Mouse (Mus musculus) urinary bladder, adult 2 months (tissue): ENCODE results near the gene Smpdl3b. TPM values are rescaled to one million over a fixed set of nuclear protein-coding genes. Genes with fewer than 3 reads are reported as not detected.
"Not testable (repeated sequence)": the region's sequence is repeated elsewhere in the genome, so short reads cannot be mapped to it uniquely, and the experiment has no call there.

Experiments
- DNase-seq: peaks from one replicate; pipeline ENCODE4 v3.0.0; 2022; ENCODE audit warnings: low spot score
- polyA plus RNA-seq: library from polyadenylated mRNA; depleted of rRNA; stranded (reverse); fragments of >200 nt; gene quantifications from 2 replicates; pipeline ENCODE4 v1.2.3, GENCODE M21; 2012; rRNA removed

Gene Smpdl3b
- 24.0 and 26.4 TPM in 2 replicates for polyA plus RNA-seq

DNA sequence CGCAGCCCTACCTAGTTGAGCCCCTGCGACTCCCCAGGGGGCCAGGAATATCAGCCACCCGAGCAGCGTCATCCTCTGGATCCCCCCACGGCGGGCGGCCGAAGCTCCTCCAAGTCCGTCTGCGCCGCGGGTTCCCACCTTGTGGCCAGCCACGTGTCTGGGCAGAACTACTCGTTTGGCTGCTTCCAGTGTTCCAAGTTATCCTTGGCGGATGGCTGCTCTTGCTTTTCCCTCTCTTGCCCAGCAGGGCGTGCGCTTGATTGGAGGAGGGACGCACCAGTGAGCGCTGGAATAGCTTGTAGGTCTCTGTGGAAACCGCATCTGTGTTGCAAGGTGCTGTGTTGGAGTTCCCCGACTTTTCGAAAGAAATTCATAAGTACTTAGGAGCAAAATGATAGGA, at the start of gene Smpdl3b:
Smpdl3b (minus strand) TSS at position 279 of the 400 bp plus-strand sequence.
- DNase-seq: peak; percentile 48

DNA sequence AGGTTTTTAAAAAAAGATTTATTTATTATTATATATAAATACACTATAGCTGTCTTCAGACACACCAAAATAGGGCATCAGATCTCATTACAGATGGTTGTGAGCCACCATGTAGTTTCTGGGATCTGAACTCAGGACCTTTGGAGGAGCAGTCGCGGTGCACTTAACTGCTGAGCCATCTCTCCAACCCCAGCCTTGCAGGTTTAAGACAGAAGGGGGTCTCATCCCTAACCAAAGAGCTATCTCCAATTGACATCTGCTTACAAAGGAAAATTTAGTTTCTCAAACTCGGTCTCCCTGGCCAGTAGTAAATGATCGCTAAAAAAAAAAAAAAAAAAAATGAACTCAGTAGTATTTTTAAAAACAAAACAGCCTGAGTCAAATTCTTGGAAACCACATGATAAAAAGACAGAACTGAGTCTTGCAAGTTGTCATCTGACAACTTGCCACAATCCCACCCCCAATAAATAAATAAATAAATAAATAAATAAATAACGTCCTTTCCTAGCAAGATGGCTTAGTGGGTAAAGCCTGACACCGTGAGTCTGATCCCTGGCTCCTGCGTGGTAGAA, 49.7 kb upstream of the Smpdl3b start:
- DNase-seq: no peak

DNA sequence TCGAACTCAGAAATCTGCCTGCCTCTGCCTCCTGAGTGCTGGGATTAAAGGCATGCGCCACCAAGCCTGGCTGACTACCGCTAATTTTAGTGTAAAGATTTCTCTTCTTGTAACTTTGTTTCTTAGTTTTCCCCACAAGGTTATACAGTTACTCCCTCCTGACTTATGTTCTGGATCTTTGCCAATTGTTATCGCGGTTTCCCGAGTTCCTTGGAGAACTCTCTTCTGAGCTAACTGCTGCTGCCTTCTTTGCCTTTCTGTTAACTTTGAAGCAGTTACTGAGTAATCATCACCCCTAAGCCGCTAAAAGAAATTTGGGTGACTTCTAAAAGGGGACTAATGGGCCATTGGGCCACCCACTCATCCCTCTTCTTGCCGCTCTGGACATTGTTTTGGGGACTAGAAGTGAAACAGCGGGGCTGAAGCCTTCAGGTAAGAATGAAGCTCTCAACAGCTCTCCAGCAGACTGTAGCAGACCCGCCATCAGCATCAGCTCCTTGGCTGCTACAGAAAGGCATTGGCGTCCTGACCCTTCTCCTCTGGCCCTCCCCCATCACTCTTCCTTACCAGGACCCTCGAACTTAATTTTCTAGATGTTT, 48.6 kb upstream of the Smpdl3b start:
- DNase-seq: no peak

DNA sequence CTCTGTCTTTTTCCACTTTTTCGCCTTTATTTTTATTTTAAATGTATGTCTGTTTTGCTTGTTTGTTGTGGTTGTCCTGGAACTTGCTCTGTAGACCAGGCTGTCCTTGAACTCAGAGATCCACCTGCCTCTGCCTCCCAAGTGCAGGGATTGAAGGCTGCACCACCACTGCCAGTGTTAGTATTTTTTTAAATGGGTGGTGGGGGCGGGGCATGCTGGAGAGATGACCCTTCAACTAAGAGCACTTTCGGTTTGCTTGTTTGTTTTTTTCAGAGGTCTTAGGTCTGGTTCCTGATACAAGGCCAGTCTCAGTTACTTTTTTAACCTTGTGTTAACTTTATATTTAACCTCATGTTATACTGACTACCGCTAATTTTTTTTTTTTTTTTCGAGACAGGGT, 48.1 kb upstream of the Smpdl3b start:
- no peak for DNase-seq

DNA sequence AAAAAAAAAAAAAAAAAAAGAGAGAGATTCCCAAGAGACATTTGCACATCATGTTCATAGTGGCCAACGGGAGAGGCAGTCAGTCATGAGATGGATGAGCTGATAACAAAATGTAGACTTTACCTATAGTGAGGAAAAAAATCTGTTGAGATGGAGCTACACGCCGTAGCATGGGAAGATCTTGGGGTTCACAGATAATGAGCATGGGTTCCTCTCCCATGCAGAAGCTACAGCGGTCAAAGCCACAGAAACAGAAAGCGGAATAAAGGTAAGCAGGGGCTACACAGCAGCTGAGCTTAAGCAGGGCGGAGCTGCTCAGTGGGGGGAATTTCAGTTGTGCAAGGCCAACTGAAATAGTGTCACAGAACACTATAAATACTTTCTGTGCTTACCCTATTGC, 47.3 kb upstream of the Smpdl3b start:
- no peak for DNase-seq

DNA sequence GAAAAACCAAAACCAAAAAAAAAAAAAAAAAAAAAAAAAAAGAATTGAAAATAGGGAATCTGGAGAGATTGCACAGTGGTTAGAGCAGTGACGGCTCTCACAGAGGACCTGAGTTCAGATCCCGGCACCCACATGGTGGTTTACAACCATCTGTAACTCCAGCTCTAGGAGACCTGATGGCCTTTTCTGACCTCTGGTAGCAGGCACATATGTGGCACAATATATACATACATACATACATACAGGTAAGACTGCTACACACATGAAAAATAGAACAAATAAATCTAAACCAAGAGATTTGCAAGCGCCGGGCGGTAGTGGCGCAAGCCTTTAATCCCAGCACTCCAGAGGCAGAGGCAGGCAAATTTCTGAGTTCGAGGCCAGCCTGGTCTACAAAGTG, 46.8 kb upstream of the Smpdl3b start:
- DNase-seq: no peak

DNA sequence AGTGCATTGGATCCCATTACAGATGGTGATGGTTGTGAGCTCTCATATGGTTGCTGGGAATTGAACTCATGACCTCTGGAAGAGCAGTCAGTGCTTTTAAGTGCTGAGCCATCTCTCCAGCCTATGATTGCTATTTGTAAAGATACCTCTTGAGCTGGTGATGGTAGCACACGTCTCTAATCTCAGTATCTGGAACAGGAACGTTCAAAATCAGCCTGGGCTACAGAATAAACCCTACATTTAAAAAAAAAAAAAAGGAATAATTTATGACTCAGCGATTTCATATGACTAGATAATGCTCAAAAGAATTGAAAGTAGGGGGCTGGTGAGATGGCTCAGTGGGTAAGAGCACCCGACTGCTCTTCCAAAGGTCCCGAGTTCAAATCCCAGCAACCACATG, 46.2 kb upstream of the Smpdl3b start:
- DNase-seq: no peak

DNA sequence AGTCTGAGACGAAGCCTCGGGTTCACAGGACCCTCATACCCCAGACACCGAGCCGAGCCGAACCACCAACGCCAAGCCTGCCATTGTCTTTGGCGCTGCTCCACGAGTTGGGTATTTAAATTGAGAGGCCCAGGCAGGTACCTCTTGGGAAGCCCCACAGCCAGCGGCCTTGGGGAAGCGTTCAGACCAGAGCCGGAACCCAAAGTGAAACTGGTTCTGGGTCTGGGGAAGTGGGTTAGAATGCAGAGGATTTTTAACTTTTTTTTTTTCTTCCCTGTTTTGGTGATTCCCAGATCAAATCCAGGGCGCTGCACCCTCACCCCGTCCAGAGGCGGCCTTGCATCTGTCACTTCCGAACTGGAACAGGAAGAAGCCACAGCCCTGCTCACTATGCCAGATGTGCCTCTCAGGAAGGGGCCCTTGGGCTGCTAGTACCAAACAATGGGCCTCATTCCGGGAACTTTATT, 45.2 kb upstream of the Smpdl3b start:
- no peak for DNase-seq

DNA sequence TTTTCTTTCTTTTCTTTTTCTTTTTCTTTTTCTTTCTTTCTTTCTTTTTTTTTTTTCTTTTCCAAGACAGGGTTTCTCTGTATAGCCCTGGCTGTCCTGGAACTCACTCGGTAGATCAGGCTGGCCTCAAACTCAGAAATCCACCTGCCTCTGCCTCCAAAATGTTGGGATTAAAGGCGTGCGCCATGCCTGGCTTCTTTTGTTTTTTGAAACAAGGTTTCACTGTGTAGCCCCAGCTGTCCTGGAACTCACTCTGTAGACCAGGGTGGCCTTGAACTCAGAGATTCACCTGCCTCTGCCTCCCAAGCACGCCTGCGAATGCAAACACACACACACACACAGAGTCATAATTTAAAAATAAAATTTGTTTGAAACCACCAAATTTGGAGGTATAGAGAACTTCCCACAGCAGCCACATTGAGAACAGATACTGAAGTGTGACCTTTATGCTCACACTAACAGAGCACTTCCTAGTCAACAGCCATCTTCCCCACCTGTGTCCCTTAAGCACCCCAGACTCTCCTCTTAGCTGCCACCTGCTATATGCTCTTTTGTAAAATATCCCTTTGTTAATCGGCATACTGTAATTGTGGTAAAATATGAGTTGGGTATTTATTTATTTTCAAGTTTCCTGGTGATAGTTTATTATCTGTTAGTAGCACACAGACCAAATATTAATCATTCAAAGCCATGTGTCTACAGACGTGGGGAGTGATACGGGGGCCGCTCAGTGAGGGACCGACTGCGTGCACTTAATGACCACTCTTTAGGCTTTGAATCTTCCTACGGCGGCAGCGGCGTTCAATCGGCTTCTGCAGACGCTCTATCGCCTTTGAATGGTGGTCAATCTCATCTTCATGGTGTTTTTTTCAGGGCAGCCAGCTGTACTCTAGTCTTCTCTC, 44.4 kb upstream of the Smpdl3b start:
- no peak for DNase-seq

DNA sequence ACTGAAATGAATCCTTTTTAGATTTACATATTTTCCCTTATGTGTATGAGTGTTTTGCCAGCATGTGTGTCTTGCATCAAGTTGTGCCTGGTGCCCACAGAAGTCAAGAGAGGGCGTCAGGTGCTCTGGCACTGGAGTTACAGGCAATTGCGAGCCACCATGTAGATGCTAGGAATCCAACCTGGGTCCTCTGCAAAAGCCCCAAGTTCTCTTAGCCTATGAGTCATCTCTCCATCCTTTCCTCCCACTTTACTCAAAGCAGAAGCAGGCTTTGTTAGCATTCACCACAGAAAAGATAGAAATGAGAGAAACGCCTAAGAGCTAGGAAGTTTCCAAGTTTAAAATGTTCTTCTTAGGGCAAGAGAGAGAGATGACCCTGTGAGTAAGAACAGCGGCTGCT, 42.8 kb upstream of the Smpdl3b start:
- DNase-seq: no peak

DNA sequence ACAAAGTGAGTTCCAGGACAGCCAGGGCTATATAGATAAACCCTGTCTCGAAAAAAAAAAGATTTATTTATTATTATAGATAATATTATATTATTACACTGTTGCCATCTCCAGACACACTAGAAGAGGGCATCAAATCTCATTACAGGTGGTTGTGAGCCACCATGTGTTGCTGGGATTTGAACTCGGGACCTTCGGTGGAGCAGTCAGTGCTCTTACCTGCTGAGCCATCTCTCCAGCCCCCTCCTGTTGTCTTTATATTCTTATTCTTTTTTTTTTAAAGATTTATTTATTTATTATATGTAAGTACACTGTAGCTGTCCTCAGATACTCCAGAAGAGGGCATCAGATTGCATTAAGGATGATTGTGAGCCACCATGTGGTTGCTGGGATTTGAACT, 41.6 kb upstream of the Smpdl3b start:
- not testable (repeated sequence) for DNase-seq

DNA sequence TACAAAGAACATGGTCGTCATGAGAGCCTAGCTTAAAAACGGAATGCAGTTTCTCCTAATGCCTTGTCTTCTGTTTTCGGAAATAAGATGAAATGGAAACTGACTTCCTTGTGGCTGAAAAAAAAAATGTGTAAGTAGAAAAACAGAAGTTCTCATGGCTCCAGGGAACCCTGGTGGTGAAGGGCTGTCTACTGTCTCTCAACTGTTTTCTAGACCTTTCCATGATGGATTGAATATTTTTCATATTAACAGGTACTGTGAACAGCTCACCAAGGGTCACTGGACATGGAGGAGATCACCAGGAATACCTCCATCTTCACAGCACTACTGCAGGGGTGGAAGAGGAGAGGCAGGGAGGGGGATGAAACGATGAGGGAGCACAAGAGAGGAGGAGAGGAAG, 41.0 kb upstream of the Smpdl3b start:
- DNase-seq: no peak

DNA sequence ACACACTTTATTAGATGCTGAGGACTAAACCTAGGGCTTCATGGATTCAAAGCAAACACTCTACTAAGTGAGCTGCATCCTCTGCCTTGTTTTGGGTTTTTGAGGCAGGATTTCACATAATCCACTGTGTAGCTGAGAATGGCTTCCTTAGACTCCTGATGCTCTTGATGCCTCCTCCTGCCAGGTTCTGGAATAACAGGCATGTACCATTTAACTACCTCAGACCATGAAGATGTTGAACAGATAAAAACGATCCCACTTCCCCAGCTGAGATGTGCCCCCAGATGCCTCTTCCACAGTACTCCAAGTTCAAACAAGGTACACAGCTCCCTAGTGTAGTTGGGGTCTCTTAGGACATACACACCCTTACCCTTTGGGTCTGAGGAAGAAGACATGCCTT, 40.4 kb upstream of the Smpdl3b start:
- no peak for DNase-seq

DNA sequence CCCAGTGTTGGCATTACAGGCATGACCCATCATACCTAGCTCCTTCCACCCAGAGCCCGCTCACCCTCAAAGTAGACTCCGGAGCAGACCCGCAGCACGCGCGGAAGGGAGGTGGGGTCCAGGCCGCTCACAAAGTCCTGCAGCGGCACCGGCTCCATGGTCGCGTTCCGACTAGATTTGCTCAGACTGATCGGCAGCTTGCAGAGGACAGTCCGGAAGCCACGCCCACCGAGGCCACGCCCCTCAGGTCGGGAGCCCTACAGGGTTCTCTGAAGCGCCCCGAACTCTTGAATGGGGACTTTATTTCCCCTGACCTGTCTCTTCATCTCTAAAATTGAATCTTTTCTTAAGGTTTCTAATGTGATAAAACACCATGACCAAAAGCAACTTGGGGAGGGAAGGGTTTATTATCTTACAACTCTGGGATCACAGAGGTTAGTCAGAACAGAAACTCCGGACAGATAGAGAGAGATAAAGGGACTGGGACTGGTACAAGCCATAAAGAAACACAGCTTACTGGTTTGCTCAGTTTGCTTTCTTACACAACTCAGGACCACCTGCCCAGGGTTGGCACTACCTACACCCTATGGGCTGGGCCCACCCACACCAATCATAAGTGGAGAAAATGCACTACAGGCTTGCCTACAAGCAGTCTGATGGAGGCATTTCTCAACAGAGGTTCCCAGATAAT, 39.3 kb upstream of the Smpdl3b start, which contains the start of gene Themis2:
Themis2 (minus strand) TSS at position 192 of the 691 bp plus-strand sequence.
- DNase-seq: peak; percentile 41

DNA sequence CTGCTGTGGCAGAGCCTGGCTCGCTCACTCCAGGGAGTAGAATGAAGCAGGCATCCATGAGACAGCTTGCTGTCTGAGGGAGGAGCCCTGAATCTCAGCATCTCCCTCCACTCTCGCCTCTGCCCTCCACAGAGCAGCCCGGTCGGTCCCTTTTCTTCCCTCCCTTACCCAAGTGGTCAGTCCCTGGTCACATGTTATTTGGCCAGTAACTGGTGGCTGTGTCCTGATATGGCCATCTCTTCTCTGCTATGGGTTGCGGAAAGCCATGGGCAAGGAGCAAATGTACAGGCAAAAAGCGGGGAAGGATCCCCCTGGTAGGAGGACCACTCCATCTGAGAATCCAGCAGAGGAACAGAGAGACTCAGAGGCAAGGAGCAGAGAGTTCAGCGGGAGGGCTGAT, 38.1 kb upstream of the Smpdl3b start:
- DNase-seq: no peak

DNA sequence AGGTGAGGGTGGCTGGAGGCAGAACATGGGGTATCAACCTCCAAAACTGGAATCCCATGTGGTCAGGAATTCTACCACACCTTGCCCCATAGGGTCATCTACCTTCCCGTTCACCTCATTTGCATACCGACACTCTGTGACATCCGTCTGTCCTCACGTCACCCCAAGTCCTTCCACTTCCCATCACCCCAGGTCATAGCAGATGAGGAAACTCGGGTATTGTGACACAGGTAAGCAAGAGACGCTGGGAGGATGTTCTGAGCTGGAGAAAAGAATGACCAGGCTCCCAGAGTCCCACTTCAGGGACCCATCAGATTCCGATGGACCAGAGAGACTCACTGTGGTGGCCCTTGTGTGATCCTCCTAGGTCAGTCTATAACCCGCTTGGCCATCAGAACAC, 37.7 kb upstream of the Smpdl3b start:
- no peak for DNase-seq

DNA sequence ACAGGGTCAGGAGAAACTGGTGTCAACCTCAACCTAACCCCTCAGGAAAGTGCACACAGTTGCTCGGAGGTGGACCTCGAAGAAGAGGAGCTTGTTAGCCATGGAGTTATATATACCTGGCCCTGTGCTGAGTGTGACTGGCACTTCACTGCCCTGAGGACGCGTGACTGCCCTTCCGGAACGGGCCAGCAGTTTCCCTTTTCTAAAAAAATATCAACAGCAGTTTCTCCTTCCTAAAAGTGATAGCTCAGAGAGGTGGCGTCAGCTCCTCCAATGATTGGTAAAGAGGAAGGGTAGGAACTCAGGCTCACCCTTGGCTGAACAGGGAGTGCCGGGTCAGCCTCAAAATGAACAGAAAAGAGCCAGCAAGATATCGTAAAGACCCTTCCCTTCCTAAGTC, 37.0 kb upstream of the Smpdl3b start:
- DNase-seq: no peak

DNA sequence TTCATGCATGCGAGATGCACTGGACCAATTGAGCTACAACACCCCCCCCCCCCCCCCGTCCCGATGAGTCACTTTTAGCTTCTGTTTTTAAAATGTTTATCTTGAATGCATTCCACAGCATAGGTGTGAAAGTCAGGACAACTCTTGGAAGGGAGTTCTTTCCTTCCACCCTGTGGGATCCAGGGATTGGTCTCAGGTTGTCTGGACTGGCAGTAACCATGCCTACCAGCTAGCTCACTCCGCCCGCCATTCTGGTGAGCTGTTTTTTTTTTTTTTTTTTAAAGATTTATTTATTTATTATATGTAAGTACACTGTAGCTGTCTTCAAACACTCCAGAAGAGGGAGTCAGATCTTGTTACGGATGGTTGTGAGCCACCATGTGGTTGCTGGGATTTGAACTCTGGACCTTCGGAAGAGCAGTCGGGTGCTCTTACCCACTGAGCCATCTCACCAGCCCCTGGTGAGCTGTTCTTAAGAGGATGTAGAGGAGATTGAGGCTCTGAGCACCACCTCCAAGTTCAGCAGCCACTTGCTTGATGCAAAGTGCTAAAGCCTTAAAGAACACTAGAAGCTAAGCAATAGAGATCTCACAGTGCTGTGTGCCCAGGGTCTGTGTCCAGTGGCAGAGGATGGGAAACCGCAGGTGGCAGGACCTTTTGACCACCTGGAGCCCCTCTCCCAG, 36.4 kb upstream of the Smpdl3b start:
- DNase-seq: not testable (repeated sequence)

DNA sequence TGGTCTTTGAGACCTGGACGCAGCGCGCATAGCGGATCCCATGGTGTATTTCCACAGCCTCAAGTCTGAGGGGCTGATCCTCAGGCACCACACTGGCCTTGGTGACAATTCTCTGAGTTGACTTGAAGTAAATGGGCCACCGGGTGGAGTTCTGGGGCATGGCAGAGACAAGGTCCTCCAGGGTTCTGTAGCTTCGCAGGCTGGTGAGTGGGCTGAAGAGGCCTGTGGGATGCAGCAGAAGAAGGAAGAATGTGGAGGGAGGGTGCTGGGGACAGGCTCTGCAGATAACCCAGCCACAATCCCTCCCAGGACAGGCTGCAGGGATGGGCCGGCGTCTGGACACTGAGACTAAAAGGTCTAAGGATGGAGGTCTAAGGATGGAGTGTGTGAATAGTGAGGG, 32.7 kb upstream of the Smpdl3b start:
- no peak for DNase-seq

DNA sequence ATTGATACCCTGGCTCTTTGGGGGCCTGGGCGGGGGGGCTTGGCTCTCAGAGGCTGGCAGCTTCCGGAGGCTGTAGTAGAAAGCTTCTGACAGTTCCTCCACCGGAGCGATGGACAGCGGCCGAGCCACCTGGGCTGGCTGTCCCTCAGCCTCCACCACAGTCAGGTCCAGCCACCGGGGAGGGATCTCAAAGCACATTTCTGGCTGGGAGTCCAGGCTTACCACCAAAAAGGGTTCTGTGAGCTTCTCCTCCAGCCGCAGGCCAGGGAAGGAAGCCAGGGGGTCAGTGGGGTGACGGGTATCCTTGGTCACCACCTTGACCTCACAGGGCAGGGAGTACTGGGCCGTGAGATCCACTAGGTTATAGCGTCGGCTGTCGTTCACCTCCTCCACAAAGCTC, 28.2 kb upstream of the Smpdl3b start:
- DNase-seq: no peak

DNA sequence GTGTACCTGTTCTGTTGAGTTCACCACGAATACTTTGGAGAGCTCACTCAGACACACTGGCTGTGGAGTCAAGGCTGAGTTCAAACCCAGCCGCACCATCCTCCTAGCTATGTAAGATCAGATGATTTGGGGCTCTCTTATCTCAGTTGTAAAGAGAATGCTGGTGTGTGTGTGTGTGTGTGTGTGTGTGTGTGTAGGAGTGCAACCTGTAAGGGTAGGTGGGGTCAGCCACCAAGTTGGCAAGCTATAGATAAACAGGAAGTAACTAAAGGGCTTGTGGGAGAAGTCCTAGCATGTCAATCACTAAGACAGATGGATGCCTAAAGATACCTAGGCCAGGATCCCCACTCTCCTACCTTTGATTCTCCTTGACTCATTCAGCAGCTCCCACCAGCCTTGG, 26.7 kb upstream of the Smpdl3b start:
- no peak for DNase-seq

DNA sequence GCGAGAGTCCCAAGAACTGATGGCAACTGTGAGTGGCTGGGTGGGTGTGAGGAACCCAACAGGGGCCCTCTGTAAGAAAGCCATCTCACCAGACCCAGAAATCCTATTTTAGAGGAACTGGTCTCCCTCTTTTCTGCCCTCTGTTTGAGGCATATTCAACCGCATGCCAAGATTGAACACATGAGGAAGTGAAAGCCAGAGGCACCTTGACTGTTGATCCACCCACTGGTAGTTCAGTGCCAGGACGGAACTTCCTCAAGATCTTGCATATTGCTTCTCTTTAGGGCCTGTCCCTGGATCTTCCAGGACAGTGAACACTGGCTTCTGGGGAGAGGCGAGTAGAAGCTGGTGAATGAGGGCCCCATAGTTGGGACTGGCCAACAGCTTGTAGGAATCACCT, 23.2 kb upstream of the Smpdl3b start:
- DNase-seq: no peak
